Mouse (Mus musculus) cerebellum, adult 11-12 months (tissue): ENCODE measurements around the gene Tln2.
A peak's percentile ranks its signal among the peaks of the same experiment; 100 is the strongest.

ENCODE experiments used
- DNase-seq: peaks from one replicate; pipeline ENCODE4 v3.0.0; 2022

Gene Tln2

DNA sequence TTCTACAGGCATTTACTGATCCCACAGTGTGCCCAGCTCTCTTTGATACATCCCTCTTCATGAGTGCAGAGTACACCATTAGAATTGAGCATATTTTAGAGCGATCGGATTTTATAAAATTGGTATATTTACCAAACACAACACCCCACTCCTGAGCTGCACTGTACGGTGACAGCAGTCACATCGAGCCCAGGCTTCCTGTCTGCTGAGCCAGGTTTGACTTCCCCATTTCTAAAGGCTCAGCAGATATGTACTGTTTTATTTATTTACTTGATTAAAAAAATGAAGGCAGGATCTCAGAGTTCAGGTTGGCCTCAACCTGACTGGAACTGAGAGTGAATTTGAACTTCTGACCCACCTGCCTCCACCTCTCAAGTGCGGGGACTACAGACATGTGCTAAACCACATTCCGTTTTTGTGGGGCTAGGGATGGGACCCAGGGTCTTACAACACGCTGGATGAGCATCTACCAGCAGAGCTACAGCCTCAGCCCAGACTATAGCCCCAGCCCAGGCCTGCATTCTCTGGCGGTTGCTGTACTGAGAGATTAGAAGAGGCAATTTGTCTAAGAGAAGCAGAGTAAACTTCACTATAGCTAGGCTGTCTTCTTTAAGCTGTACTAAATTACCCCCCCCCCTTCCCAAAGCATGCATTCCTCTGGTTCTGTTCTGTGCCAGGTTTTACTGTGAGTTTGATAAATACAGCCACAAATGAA is 292.1 kb downstream of the Tln2 start:
- no peak for DNase-seq

DNA sequence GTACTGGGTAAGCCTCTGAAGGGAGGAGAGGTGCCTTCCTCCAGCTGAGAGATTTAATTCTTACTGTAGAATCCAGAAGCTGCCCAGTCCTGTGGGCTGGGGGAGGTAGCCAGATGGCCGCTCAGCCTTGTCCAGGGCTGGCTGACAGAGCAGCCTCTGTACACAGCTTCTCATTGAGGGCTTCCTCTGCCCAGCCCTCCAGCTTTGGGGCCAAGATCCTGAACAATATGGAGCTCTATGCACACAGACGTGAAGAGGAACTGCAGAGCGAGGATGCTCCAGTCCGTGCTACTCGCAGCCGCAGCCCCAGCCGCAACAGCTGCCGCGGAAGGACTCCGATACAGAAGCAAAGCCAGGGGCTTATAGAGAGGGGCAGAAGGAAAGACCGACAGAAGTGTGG is 294.0 kb downstream of the Tln2 start:
- DNase-seq: peak; percentile 8

DNA sequence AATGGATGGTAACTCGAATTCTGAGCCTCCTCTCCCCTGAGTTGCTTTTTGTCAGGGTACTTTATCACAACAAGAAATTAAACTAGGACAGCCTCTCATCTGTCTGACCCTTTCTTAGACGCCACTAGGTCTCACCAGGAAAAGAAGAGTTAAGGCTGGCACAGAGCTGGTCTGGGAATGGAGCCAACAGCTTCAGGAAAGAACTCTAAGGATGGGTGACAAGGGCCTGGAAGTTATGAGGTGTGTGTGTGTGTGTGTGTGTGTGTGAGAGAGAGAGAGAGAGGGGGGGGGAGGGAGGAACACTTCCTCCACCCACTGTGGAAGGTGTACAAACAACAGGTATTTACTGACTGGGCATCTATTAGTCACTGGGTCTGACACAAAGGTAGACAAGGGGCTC is 294.6 kb downstream of the Tln2 start:
- no peak for DNase-seq

DNA sequence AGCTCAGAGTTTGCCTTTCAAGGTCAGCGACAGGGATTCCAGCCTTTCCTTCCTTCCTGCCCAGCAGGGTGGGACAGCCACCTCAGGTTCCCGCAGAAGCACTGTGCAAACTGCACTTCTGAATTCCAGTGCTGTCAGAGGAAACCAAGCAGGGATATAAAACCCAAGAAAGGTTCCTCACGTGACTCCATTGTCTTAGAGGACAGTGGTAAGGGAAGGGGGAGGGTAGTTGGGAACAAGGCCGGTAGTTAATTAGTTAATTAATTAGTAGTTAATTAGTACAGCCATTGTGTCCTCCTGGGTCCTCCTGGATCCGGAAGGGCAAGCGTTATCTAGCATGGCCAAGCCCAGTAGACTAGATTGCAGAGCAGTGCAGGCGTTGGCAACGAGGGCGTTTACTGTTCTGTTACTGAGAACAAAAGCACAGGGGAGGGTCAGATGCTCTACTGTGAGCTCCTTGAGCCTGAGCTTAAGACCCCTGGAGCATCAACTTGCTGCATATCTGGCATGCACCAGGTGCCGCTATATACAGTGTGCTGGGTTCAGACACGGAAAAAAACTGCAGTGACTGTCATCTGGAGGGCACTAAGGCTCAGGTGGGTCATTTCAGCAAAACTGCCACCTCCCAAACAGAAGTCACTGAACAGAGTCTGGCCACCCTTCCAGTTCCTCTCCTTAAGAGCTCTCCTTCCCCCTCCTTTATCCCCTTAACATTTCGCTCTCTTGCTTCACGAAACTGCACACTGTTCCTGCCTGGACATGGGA is 298.5 kb downstream of the Tln2 start:
- DNase-seq: no peak

DNA sequence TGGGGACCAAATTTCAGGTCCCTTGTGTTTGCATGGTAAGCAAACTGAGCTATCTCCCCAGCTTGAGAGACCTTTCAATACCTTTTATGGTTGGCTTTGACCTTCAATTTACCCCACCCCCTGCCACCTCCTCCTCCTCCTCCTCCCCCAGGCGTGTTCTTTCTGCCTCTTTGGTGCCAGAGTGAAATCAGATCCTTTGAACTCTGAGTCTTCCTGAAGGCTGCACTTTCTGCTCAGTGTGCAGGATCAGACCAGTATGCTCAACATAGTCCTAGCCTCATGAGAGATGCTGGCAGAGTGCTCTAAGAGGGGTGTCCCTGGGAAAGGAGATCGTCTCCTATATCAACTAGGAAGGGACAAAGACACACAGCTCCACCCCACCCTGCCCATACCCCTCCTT is 309.4 kb downstream of the Tln2 start:
- DNase-seq: no peak

DNA sequence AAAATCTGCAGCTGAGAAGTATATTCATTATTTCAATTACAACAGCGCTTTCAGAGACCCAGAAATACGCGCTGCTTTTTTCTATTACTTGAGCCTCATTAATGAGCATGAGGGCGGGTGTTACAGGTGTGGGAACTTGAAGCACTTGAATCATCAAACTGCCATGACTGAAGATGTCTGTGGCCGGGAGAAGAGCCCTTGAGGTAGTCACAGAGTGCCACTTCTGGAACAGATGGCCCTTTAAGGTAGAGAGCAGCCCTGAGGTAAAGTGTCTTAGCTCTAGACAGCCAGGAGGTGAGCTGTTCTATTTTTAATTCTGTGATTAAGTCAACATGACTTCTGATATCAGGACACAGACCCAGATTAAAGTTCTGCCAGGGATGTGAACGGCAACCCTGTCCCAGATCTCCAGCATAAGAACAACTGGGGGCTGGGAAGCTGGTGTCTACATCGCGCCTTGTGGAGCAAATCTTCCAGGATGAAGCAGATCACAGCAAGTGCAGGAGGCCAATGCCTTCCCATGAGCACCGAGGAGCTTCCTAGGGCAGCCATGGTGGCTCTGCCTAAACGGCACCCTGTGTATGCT is 312.0 kb downstream of the Tln2 start:
- DNase-seq: no peak

DNA sequence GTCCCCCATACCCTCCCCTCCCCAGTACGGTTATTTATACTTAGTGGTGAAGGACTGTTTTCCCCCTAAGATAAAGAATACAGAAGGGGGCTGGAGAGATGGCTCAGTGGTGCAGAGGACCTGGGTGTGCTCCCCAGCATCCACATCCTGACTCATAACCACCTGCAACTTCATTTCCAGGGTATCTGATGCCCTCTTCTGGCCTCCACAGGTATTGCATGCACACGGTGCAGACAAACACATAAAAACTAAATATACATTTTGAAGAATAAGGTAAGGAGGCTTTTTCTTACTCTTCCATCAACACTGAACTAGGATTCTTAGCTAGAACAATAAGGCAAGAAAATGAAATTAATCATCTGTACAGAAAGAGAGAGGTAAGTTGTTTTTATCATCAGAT is 314.2 kb downstream of the Tln2 start:
- no peak for DNase-seq

DNA sequence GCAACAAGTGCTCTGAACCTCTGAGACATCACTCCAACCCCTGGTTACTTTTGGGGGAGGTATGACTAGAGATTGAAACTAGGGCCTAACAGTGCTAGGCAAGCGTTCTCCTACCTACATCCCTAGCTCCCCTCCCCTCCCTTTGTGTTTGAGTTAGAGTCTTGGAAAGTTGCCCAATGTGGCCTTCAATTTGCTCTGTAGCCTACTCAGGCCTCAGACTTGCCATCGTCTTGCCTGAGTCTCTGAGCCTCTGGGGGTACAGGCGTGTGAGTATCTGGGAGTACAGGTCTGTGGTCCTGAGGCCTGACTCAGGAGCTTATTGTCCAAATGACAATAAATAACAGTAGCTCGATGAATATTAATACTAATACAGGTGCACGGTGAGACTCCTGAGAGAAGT is 317.8 kb downstream of the Tln2 start:
- no peak for DNase-seq

DNA sequence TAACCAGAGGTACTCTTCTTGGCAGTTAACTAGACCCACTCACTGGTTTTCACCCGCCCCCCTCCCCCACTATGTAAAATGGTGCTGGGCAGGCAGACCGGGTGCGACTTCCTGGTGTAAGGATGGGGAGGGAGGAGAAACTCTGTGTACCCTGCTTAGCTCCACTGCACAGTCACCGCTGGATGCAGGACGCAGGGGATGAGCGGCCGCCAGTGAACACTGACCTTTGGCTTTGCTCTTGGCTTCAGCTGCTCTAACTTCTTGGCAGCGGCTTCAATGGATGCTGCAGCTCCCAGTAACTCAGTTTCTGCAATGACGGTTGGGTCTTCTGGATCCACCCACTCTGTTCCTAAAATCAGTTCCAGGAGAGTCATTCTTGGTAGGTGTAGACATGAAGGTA is 319.0 kb downstream of the Tln2 start:
- no peak for DNase-seq

DNA sequence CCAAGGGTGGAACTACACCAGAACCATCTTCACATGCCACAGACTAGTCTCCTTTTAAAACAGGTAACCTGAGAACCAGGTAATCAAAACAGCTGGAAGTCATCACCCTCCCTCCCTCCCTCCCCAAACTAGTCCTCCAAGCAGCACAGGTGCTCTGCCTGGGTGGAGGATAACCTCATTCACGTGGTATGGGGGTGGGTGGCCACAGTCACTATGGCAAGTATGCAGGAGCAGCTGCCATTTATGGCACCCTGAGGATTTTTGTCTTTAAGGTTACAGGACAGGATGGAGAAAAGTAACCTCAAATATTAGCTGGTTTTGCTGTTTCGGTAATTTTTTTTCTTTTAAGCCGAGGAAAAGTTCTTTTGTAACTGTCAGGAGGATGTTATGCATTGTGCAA is 322.5 kb downstream of the Tln2 start:
- DNase-seq: no peak

DNA sequence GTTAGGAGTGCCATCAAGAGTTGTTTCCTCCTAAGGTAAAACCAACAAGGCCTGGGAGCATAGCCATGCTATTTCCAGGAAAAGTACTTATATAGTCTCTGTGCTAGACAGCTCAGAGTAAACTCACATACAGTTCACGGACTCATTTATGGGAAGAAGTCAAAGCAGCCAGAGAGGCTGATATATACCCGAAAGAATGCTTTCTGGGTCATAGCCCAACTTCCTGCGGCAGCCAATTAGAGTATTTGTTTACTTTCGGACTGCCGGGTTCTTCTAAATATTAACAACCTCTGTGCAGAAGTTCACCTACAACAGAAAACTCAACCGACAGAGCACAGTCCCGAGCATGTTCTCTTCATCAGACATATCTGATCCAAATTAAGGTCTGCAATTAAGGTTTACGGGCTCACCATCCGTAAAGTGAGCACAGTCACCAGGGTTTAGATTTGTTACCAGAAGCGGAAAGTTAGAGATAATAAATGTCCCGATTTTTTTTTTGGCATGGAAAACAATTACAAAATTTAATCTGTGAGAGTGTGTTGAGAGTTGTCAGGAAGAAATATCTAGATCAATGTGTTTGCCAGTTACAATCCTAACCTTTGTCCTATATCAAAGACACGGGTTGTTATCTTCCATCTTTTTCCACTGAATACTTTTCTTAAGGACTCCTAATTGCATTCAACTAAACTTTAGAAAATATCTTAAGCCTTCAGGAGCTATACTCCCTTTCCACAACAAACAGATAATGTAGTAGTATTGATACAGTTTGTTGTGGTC is 323.9 kb downstream of the Tln2 start:
- no peak for DNase-seq

DNA sequence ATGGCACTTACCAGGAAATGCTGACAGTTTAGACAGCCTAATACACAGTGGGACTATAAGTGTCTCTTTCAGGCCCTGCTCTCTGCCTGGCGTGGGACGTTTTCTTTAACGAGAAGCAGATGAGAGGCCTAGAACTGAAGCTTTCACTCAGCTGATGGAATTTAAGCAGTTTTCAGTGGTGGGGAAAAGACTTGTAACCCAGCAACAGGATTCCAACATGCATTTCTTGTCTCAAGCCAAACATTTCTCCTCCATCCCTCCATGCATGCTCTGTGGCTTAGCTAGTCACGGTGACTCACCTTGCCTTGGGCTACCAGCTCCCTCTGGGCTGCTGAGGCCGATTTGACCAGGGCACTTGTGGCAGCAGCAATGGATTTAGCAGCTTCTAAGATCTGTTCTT is 330.5 kb downstream of the Tln2 start:
- no peak for DNase-seq

DNA sequence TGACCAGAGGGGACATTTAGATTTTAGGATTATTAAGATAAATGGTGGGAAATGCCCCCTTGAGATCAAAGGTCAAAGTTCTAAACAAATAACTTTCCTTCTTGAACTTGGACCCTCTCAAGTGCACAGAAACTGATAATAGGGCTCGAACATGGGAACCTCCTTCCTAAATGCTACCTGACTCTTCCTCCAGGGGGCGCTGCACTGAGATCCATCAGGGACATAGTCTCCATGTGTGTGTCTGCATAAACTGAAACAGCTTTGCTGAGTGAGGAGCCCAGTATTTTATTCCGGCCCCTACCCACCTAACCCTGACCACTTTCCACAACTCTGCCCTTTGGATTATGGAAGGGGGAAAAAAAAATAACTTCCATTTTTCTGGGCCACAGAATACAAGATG is 339.1 kb downstream of the Tln2 start:
- DNase-seq: no peak

DNA sequence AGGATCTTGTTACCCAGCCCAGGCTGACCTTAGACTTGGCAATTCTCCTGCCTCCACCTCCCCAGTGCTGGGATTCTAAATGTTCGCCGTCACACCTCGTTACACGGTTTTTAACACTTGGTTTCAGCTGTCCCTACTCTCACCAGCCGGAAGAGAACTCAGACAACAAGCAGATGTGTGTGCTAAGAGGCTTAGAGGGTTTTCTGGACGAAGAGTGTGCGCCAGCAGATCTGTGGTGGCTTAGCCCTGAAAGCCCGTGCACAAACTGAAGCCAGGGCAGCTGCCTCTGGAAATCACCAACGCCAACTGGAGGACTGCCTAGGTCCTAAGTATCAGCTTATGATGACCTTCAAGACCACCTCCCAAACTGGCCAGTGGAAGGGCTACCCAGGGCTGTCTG is 341.5 kb downstream of the Tln2 start:
- DNase-seq: no peak

DNA sequence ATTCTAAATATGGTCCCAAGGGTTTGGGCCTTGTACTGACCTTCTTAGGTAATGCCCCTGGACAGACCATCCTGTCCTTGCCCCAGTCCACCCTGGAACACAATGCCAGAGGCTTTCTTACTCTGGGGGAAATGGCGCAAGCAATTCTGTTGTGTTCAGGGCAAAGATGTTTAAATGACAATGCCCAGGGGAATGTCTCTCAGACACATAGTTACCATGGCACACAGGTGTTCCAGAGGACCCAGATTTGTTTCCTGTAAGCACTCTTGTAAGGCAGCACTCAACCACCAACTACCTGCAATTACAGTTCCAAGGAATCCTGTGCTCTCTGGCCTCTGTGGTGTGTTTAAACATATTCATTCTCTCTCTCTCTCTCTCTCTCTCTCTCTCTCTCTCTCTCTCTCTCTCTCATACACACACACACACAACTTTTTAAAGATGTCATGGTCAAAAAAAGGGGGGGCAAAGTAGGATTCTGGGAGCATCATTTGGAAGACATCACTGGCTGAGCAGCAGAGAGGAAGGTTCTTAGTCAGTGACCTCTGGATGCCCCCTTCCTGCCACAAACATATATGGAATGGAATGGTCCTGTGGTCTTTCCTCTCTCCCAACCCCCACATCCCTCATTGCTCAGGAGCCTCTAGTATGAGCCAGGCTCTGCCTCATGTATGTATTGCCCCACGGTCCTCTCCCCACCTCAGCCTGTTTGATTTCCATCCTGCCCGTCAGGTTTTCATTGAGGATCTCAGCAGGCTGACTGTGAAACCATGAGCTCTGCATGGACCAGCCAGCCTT is 345.1 kb downstream of the Tln2 start:
- DNase-seq: no peak

DNA sequence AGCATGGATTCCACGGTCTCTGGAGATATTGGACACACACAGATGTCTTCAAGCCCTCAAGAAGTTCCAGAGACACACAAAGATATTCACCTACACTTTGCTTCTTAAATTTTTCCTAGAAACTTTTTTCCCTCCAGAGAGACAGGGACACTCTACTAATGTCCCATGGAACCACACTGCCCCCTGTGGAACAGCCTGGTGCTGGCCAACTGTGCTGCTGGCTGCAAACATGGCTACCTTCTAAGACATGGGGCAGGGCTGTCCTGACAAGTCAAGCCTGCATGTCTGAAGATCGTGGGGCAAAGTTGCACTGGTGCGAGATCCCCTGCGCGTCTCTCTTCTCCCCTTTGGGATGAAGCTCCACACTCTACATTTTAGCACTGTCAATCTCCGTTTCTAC is 346.2 kb downstream of the Tln2 start:
- peak; percentile 18 for DNase-seq

DNA sequence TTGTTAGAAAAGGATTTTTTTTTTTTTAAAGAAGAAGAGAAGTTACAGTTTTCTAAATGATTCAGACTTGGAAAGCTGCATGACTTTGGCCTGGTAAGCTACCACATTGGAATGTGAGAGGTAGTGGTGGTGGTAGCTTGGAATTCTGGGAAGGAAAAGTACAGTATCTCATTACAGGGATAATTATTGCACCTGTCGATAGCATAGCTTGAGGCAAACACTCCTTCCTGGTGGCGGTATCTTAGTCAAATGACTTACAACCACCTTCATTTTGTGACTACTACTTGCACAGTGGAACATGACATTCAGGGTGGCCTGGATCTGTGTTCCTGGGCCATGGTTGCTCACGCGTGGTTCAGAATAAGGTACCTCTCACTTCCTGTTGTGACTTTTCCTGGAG is 348.3 kb downstream of the Tln2 start:
- DNase-seq: no peak

DNA sequence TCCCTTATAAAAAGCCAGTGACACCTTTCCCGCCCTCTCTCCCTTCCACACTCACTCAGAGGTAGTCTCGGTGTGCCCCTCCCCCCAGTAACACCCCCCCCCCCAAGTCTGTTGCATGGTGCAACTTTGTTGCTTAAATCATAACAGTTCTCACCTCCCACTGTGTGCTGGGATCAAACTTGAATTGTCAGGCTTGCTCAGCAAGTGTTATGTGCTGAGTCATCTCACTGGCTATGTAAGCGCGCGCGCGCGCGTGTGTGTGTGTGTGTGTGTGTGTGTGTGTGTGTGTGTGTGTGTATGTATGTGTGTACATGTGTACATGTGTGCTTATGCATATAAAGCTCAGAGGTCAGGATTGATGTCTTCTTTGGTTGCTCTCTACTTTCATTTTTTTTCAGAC is 350.1 kb downstream of the Tln2 start:
- no peak for DNase-seq

DNA sequence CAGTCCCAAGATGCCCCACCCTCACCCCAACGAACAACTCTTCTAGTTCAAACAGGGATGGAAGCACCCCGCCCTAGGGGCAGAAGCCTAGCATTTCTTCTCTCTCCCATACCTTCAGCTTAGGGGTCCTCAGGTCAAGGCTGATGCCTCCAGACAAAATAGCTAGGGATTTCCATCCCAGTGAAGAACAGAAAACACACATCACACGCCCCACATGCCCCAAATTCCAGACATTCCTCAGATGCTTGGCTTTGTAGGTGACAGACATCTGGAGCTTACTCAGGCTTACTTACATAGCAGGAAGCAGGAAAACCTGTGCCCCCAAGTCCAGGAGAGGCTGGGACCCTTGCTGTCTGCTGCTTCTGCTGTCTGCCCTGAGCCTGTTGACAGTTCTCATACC is 351.1 kb downstream of the Tln2 start:
- no peak for DNase-seq

DNA sequence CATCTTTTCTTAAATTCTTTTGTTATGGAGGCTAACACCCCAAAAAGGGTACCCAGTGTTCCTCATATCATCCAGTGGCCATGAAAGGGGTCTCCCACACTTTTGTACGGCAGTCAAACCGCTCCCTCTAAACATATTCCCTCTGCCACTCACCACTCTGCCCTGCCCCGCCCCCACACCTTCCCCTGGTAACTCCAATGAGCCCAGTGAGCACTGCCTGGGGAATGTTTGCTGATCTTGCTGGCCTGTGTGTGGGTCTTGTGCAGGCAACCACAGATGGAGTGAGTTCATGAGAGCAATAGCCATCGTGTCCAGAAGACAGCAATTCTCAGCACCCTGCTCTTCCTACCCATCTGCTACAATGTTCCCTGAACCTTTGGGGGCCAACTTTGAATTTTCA is 354.3 kb downstream of the Tln2 start:
- DNase-seq: no peak

DNA sequence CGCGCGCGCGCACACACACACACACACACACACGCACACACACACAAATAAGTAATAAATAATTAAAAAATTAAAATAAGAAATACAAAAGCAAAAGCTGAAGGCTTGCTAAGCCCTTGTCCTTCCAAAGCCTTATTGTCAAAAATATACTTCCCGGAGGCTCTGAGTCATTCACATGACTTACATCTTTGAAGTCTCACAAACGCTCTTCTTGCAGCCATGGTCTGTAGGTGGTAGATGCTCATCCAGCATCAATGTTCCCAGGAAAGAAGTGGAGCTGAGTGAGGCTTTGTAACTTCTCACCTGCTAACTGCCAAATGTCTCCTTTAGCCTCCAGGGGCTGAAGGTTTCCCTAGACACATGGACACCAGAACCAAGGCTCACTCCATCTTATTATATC is 362.9 kb downstream of the Tln2 start:
- no peak for DNase-seq

DNA sequence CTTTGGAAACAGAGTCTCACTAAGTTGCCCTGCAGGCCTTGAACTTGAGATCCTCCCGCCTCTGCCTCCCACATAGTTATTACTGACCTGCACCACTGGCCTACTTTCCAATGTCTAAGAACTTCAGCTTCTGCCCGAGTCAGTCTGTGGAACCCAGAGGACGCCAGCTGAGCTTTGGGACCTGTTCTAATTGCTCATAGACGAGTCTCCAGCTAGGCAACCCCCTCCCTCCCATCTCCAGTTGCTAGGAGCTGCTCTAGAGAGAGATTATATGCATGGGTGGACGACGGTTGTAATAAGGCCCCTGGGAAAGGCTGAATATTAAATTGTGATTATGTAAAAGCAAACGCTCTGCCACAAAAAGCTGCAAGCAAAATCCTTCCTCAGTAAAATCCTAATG is 364.2 kb downstream of the Tln2 start:
- DNase-seq: peak; percentile 3
